Mouse (Mus musculus): ENCODE data around the gene Meis2. TPM values are rescaled to one million over a fixed set of nuclear protein-coding genes. Genes with fewer than 3 reads are reported as not detected.

Gene Meis2
- polyA plus RNA-seq, 1 experiment from 2014 or later: 13.1 TPM

DNA sequence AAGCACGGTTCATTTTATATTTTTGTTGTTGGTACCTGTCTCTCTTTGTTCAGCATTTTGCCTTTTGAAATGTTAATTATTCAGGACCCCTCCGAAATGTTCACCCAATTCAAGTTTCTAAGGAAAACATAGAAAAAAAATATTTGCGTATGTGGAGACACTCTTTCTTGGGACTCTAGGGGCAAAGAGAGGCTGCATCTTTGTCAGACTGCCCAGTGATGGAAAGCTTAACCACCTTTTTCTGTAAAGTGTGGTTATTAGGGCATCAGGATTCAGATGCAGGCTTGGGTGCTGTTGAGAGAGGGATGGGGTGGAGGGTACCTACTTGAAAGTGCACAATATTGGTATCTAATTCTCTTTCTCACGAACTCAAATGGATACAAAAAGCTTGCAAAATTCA, 212.4 kb downstream of the Meis2 start:
- TF ChIP-seq CTCF (IDR thresholded peaks at IDR 0.05; ENCODE audit: low read depth): no peak
- no peaks in the 10 kb centered on the region for H3K4me1 ChIP-seq (replicated peaks; ENCODE audit: control insufficient read depth, insufficient read depth, low read length)
- H3K9ac ChIP-seq (ENCODE audit: low read depth, low read length): no peak overlapping the region

DNA sequence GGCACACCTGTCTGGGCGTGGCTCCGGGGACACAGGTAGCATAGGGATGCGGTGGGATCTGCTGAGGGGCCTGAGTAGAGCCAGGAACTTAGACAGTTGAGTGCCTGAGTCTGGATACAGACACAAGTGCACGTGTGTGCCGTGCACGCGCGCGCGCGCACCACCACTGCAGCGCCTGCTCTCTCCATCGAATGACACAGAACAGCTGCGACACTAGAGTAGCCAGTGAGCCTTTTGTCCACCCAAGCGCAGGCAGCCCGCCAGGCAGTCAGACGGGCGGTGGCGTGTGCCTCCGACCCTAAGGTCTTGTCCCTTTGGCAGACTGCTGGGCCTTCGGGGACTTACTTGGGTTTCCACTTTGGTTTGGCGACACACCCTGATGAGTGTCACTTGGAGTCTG, 213.0 kb downstream of the Meis2 start:
- Histone ChIP-seq H3K9me3 (ENCODE audit: control insufficient read depth) (no peaks in the 10 kb centered on the region), H3K27me3 (replicated peaks; ENCODE audit: control insufficient read depth, insufficient read depth, low read length) (peaks cover 57% of the 10 kb centered on the region), H3K9ac (ENCODE audit: low read depth, low read length) (no peak overlapping the region), H3K4me3 (ENCODE audit: low read depth, low read length) (peak overlapping the region; percentile 17; the same call in 1 of the 2 replicates), H3K36me3 (ENCODE audit: control insufficient read depth, insufficient read depth) (no peaks in the 10 kb centered on the region), H3K27ac (ENCODE audit: low read depth, low read length) (no peak overlapping the region), H3K4me2 (replicated peaks; ENCODE audit: low read depth) (peak overlapping the region; percentile 45), H3K4me1 (replicated peaks; ENCODE audit: control insufficient read depth, insufficient read depth, low read length) (no peaks in the 10 kb centered on the region)
- TF ChIP-seq CTCF (IDR thresholded peaks at IDR 0.05; ENCODE audit: low read depth): no peak
- 4% methylated on average over 22 of the region's 22 CpGs for WGBS
- ATAC-seq: 0 out of 2 replicates have a peak, but pooled peaks have one; percentile 9

More for the DNA sequence above, 212.4 kb downstream of the Meis2 start:
- WGBS: 41% methylated on average over 4 of the region's 4 CpGs
- Histone ChIP-seq H3K27ac (ENCODE audit: low read depth, low read length) (no peak overlapping the region), H3K4me3 (ENCODE audit: low read depth, low read length) (no peak overlapping the region), H3K9me3 (ENCODE audit: control insufficient read depth) (no peaks in the 10 kb centered on the region), H3K4me2 (replicated peaks; ENCODE audit: low read depth) (no peak overlapping the region), H3K27me3 (replicated peaks; ENCODE audit: control insufficient read depth, insufficient read depth, low read length) (peaks cover 62% of the 10 kb centered on the region), H3K36me3 (ENCODE audit: control insufficient read depth, insufficient read depth) (no peaks in the 10 kb centered on the region)
- ATAC-seq: no peak

DNA sequence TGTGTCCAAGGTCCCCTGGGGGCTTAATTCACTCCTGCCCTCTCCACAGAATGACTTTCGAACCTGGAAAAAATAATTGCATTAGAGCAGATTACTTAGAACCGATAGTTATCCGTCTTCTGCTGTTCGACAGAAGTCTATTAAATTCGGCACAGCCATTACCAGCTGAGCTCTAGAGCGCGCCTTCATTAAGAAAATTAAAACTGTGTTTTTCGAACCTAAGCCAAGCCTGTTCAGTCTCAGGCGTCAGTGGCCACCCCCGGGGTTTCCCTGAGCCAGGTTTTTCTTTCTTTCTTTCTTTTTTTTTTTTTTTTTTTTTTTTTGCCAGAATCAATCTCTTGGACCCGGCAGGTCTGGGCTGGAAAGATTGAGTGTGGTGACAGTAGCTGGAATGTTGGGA, 213.5 kb downstream of the Meis2 start:
- no peaks in the 10 kb centered on the region for H3K36me3 ChIP-seq (ENCODE audit: control insufficient read depth, insufficient read depth)
- H3K27ac ChIP-seq (ENCODE audit: low read depth, low read length): no peak overlapping the region
- no peaks in the 10 kb centered on the region for H3K4me1 ChIP-seq (replicated peaks; ENCODE audit: control insufficient read depth, insufficient read depth, low read length)
- no peak overlapping the region for H3K9ac ChIP-seq (ENCODE audit: low read depth, low read length)
- no peak for ATAC-seq
- 41% methylated on average over 11 of the region's 11 CpGs for WGBS
- peaks cover 55% of the 10 kb centered on the region for H3K27me3 ChIP-seq (replicated peaks; ENCODE audit: control insufficient read depth, insufficient read depth, low read length)
- H3K4me2 ChIP-seq (replicated peaks; ENCODE audit: low read depth): no peak overlapping the region; the same call in 1 of the 2 replicates
- TF ChIP-seq CTCF (IDR thresholded peaks at IDR 0.05; ENCODE audit: low read depth): no peak
- 0 out of 2 replicates have a peak overlapping the region, but pooled peaks have one; percentile 17 for H3K4me3 ChIP-seq (ENCODE audit: low read depth, low read length)
- H3K9me3 ChIP-seq (ENCODE audit: control insufficient read depth): no peaks in the 10 kb centered on the region

DNA sequence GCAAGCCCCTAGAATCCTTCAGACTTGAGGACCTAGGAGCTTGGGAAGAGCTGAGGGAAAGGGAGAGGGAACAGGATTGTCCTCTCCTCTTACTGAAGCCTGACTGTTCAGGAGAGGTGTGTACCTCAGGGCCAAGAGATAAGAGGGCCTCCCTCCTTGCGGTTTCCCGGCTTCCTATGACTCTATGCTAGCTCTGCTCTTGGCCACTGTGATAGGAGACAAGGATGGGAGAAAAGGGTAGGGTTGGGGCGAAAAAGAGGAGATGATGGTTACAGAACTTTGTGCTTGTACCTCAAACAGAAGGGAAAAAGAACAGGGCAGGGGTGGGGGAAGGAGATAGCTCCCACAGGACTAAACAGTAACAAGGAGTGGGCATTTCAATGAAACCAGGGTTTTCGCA, 214.7 kb downstream of the Meis2 start:
- no peak for ATAC-seq
- H3K4me2 ChIP-seq (replicated peaks; ENCODE audit: low read depth): no peak overlapping the region
- H3K27ac ChIP-seq (ENCODE audit: low read depth, low read length): no peak overlapping the region
- H3K27me3 ChIP-seq (replicated peaks; ENCODE audit: control insufficient read depth, insufficient read depth, low read length): peaks cover 46% of the 10 kb centered on the region
- H3K36me3 ChIP-seq (ENCODE audit: control insufficient read depth, insufficient read depth): no peaks in the 10 kb centered on the region
- no peak overlapping the region for H3K9ac ChIP-seq (ENCODE audit: low read depth, low read length)
- 82% methylated on average over 4 of the region's 4 CpGs for WGBS
- no peaks in the 10 kb centered on the region for H3K9me3 ChIP-seq (ENCODE audit: control insufficient read depth)
- TF ChIP-seq CTCF (IDR thresholded peaks at IDR 0.05; ENCODE audit: low read depth): no peak
- H3K4me3 ChIP-seq (ENCODE audit: low read depth, low read length): no peak overlapping the region
- no peaks in the 10 kb centered on the region for H3K4me1 ChIP-seq (replicated peaks; ENCODE audit: control insufficient read depth, insufficient read depth, low read length)

DNA sequence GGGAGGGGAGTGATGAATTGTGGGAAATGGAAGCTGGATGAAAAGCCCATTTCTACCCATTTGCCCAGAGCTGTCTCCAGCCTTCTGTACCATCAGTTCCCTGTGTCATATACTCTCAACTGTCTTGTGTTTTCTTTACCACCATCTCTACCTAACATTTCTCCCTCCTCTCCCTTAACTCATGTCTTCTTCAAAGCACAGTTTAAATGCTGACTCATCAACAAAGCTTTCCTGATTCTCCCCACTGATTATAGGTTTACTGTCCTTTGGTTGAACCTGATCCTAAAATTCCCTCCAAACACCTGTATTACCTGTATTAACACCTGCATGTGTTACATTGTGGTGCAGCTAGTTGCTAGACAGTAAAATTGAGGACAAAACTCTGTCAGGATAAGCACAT, 222.8 kb downstream of the Meis2 start:
- Histone ChIP-seq H3K9me3 (ENCODE audit: control insufficient read depth) (no peaks in the 10 kb centered on the region), H3K4me2 (replicated peaks; ENCODE audit: low read depth) (no peak overlapping the region)

DNA sequence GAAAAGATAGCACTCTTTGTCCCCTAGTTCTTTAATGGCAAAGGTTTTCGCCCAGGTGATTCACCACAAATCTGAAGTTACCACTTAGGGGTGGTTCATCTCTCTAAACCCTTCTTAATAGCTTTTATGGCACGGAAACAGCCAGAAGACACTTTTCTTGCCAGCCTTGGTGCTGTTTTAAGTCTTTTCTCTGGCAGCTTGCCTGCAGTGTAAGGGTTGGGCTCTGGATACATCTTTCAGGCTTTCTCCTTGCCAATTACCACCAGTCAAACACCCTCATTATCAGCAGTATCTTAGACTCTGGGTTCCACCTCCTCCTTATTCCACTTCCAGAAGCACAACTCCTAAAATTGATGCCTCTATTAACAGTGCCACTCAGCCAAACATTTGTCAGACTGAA, 229.6 kb downstream of the Meis2 start:
- Histone ChIP-seq H3K9me3 (ENCODE audit: control insufficient read depth) (no peaks in the 10 kb centered on the region), H3K27me3 (replicated peaks; ENCODE audit: control insufficient read depth, insufficient read depth, low read length) (no peaks in the 10 kb centered on the region), H3K4me1 (replicated peaks; ENCODE audit: control insufficient read depth, insufficient read depth, low read length) (no peaks in the 10 kb centered on the region), H3K9ac (ENCODE audit: low read depth, low read length) (no peak overlapping the region), H3K36me3 (ENCODE audit: control insufficient read depth, insufficient read depth) (no peaks in the 10 kb centered on the region), H3K27ac (ENCODE audit: low read depth, low read length) (no peak overlapping the region), H3K4me3 (ENCODE audit: low read depth, low read length) (no peak overlapping the region), H3K4me2 (replicated peaks; ENCODE audit: low read depth) (no peak overlapping the region)
- ATAC-seq: no peak
- WGBS: 74% methylated on average over 2 of the region's 2 CpGs
- no peak for TF ChIP-seq CTCF (IDR thresholded peaks at IDR 0.05; ENCODE audit: low read depth)

More for the DNA sequence above, 222.8 kb downstream of the Meis2 start:
- no peak overlapping the region for H3K27ac ChIP-seq (ENCODE audit: low read depth, low read length)
- no peak for ATAC-seq
- no peaks in the 10 kb centered on the region for H3K27me3 ChIP-seq (replicated peaks; ENCODE audit: control insufficient read depth, insufficient read depth, low read length)
- no peak for TF ChIP-seq CTCF (IDR thresholded peaks at IDR 0.05; ENCODE audit: low read depth)
- H3K36me3 ChIP-seq (ENCODE audit: control insufficient read depth, insufficient read depth): no peaks in the 10 kb centered on the region
- no peak overlapping the region for H3K9ac ChIP-seq (ENCODE audit: low read depth, low read length)
- H3K4me1 ChIP-seq (replicated peaks; ENCODE audit: control insufficient read depth, insufficient read depth, low read length): no peaks in the 10 kb centered on the region
- no peak overlapping the region for H3K4me3 ChIP-seq (ENCODE audit: low read depth, low read length)

DNA sequence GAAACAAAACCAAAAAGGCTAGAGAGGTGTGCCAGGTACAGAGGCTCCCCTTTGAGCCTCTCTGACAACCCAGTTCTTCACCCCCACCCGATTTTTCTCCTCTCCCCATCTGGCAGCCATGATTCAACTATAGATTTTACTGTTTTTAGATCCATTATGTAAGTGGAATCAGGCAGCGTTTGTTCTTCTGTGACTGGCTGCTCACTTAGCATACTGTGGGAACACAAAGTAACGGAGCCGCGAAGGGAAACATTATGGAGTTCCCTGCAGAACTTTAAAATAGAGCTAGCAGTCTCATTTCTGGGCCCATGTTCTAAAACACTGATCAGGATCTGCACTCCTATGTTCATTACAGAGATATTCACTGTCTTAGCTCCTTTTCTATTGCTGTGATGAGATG, 243.3 kb downstream of the Meis2 start:
- no peaks in the 10 kb centered on the region for H3K9me3 ChIP-seq (ENCODE audit: control insufficient read depth)
- ATAC-seq: no peak
- no peak overlapping the region for H3K27ac ChIP-seq (ENCODE audit: low read depth, low read length)
- H3K9ac ChIP-seq (ENCODE audit: low read depth, low read length): no peak overlapping the region
- no peaks in the 10 kb centered on the region for H3K36me3 ChIP-seq (ENCODE audit: control insufficient read depth, insufficient read depth)
- no peak for TF ChIP-seq CTCF (IDR thresholded peaks at IDR 0.05; ENCODE audit: low read depth)
- no peaks in the 10 kb centered on the region for H3K27me3 ChIP-seq (replicated peaks; ENCODE audit: control insufficient read depth, insufficient read depth, low read length)
- no peaks in the 10 kb centered on the region for H3K4me1 ChIP-seq (replicated peaks; ENCODE audit: control insufficient read depth, insufficient read depth, low read length)
- no peak overlapping the region for H3K4me3 ChIP-seq (ENCODE audit: low read depth, low read length)
- no peak overlapping the region for H3K4me2 ChIP-seq (replicated peaks; ENCODE audit: low read depth)
- WGBS: 89% methylated on average over 5 of the region's 5 CpGs
